In genomic region chr2:6849388-6849787, GRCm38 (mm10) we compare ENCODE assay signal across 10 mouse cellular contexts.
DNase-seq lines count a peak whose midpoint lies in the region; ATAC-seq and TF ChIP-seq lines count a peak whose summit lies in the region.
"Had no signal": no experiment of that assay in that cellular context is flagged by ENCODE, and none has a peak within 500 bp of the region (broad histone marks: within the 10 kb centered on the region; RNA-seq: fewer than 3 reads in every experiment).

No protein-coding gene starts in this region.

- TF ChIP-seq POLR2A in thymus, adult 2 months (IDR thresholded peaks at IDR 0.05; ENCODE audit: control insufficient read depth, extremely low read depth, insufficient read depth, low read length, poor library complexity): no peak

- no peaks in the 10 kb centered on the region for H3K36me3 ChIP-seq in kidney, embryonic 14.5 days (ENCODE audit: control insufficient read depth, insufficient read depth, low read length)
- H3K36me3 ChIP-seq in kidney, embryonic 15.5 days: no peaks in the 10 kb centered on the region
- no peaks in the 10 kb centered on the region for H3K36me3 ChIP-seq in stomach, postnatal 0 days (ENCODE audit: control insufficient read depth, insufficient read depth, low read length)
- H3K36me3 ChIP-seq in thymus, adult 2 months (ENCODE audit: control insufficient read depth, insufficient read depth, low read length): no peaks in the 10 kb centered on the region

- TF ChIP-seq CTCF in stomach, postnatal 0 days (IDR thresholded peaks at IDR 0.05; ENCODE audit: low read depth): peak; percentile 68
- no peak for TF ChIP-seq CTCF in thymus, adult 2 months (IDR thresholded peaks at IDR 0.05; ENCODE audit: borderline replicate concordance, control insufficient read depth, extremely low read depth, insufficient read depth, low read length, poor library complexity)

- TF ChIP-seq EP300 in stomach, postnatal 0 days (optimal IDR thresholded peaks at IDR 0.05): no peak

- H3K4me1 ChIP-seq in kidney, embryonic 14.5 days (ENCODE audit: control insufficient read depth, insufficient read depth, low read length): no peaks in the 10 kb centered on the region
- H3K4me1 ChIP-seq in kidney, embryonic 15.5 days: no peaks in the 10 kb centered on the region
- H3K4me1 ChIP-seq in stomach, postnatal 0 days (replicated peaks; ENCODE audit: control insufficient read depth, insufficient read depth): no peaks in the 10 kb centered on the region
- H3K4me1 ChIP-seq in thymus, adult 2 months (replicated peaks; ENCODE audit: control insufficient read depth, insufficient read depth, low read length): no peaks in the 10 kb centered on the region

- no peaks in the 10 kb centered on the region for H3K27me3 ChIP-seq in kidney, embryonic 14.5 days (ENCODE audit: control insufficient read depth, insufficient read depth, low read length)
- no peaks in the 10 kb centered on the region for H3K27me3 ChIP-seq in kidney, embryonic 15.5 days
- no peaks in the 10 kb centered on the region for H3K27me3 ChIP-seq in stomach, postnatal 0 days (ENCODE audit: control insufficient read depth, insufficient read depth, low read length)
- H3K27me3 ChIP-seq in thymus, adult 2 months (ENCODE audit: control insufficient read depth, insufficient read depth, low read length): no peaks in the 10 kb centered on the region

- peak; percentile 4 for DNase-seq in adrenal gland, adult 2 months
- no peak for DNase-seq in adrenal gland, adult 8-10 months
- peak; percentile 16 for DNase-seq in thymus, postnatal 14 days
- no peak for DNase-seq in thymus, adult 18-20 months
- no peak for DNase-seq in stomach, postnatal 0 days (ENCODE audit: low spot score)
- no peak for DNase-seq in thymus, adult 2 months
- DNase-seq: B cell, adult 2 months; cerebellum, postnatal 25 days had no signal

- H3K27ac ChIP-seq in kidney, embryonic 14.5 days (ENCODE audit: low read depth, low read length): no peak overlapping the region
- H3K27ac ChIP-seq in kidney, embryonic 15.5 days: no peak overlapping the region
- H3K27ac ChIP-seq in stomach, postnatal 0 days (replicated peaks): no peak overlapping the region
- no peak overlapping the region for H3K27ac ChIP-seq in thymus, adult 2 months (ENCODE audit: control insufficient read depth, insufficient read depth, low read length)

- no peak overlapping the region for H3K9ac ChIP-seq in kidney, embryonic 14.5 days (ENCODE audit: low read depth, low read length)
- no peak overlapping the region for H3K9ac ChIP-seq in kidney, embryonic 15.5 days
- H3K9ac ChIP-seq in stomach, postnatal 0 days (ENCODE audit: low read length): no peak overlapping the region

- ATAC-seq in kidney, embryonic 14.5 days (ENCODE audit: low FRiP score, low TSS enrichment): peak; percentile 60; the same call in 1 of the 2 replicates
- no peak for ATAC-seq in kidney, embryonic 15.5 days (replicated peaks; ENCODE audit: low FRiP score)
- no peak for ATAC-seq in stomach, postnatal 0 days (ENCODE audit: low FRiP score, low TSS enrichment)

- no peak overlapping the region for H3K4me3 ChIP-seq in kidney, embryonic 14.5 days (ENCODE audit: low read length)
- H3K4me3 ChIP-seq in kidney, embryonic 15.5 days (replicated peaks): no peak overlapping the region
- H3K4me3 ChIP-seq in stomach, postnatal 0 days (ENCODE audit: low read depth, low read length): no peak overlapping the region
- no peak overlapping the region for H3K4me3 ChIP-seq in thymus, adult 2 months (ENCODE audit: control insufficient read depth, insufficient read depth, low read length)

- 27% methylated on average over 3 of the region's 3 CpGs for WGBS in kidney, embryonic 14.5 days
- WGBS in kidney, embryonic 15.5 days: 28% methylated on average over 3 of the region's 3 CpGs
- 47% methylated on average over 3 of the region's 3 CpGs for WGBS in stomach, postnatal 0 days
- WGBS in thymus, adult 2 months: 74% methylated on average over 3 of the region's 3 CpGs

- no peak overlapping the region for H3K4me2 ChIP-seq in kidney, embryonic 14.5 days (replicated peaks; ENCODE audit: low read depth, low read length)
- no peak overlapping the region for H3K4me2 ChIP-seq in kidney, embryonic 15.5 days
- H3K4me2 ChIP-seq in stomach, postnatal 0 days (replicated peaks; ENCODE audit: low read depth): no peak overlapping the region

- no peaks in the 10 kb centered on the region for H3K9me3 ChIP-seq in kidney, embryonic 14.5 days (ENCODE audit: control insufficient read depth, low read length)
- H3K9me3 ChIP-seq in kidney, embryonic 15.5 days (replicated peaks): no peaks in the 10 kb centered on the region; the same call in 1 of the 2 replicates
- H3K9me3 ChIP-seq in stomach, postnatal 0 days (ENCODE audit: control insufficient read depth, low read length): no peaks in the 10 kb centered on the region

Comparison
In these comparisons a context has a peak if more than half of its experiments do, and no peak if none do; other contexts are left out.
1. DNase-seq: peak in adrenal gland, adult 2 months (single experiment) and thymus, postnatal 14 days (single experiment); none in adrenal gland, adult 8-10 months (single experiment), thymus, adult 18-20 months (0 of 2), stomach, postnatal 0 days (single experiment) and thymus, adult 2 months (single experiment).